ENCODE assay signal across 23 mouse cellular contexts in genomic region chr13:53915456-53915855, GRCm38 (mm10).
A peak's percentile ranks its signal among the peaks of the same experiment; 100 is the strongest.
DNase-seq lines count a peak whose midpoint lies in the region; ATAC-seq and TF ChIP-seq lines count a peak whose summit lies in the region.
"Had no signal": no experiment of that assay in that cellular context is flagged by ENCODE, and none has a peak within 500 bp of the region (broad histone marks: within the 10 kb centered on the region; RNA-seq: fewer than 3 reads in every experiment).

No protein-coding gene starts in this region.

- H3K4me2 ChIP-seq in kidney, embryonic 15.5 days = no peak overlapping the region
- H3K4me2 ChIP-seq: embryonic facial prominence, embryonic 12.5 days; embryonic facial prominence, embryonic 15.5 days; hindbrain, embryonic 12.5 days; hindbrain, embryonic 15.5 days had no signal

- no peak for TF ChIP-seq EP300 in heart, adult 2 months (IDR thresholded peaks at IDR 0.05; ENCODE audit: insufficient read depth, low read depth, low read length)

- no peak for DNase-seq in frontal cortex, postnatal 25 days (ENCODE audit: low spot score in 2 of 2)
- no peak for DNase-seq in heart, adult 2 months
- DNase-seq in heart, postnatal 4 days = no peak
- DNase-seq in kidney, postnatal 10 days = no peak
- DNase-seq: adrenal gland, postnatal 10 days; adrenal gland, postnatal 36 days; cerebellum, adult 11 months; cerebellum, adult 2 months; cerebellum, adult 9-11 months; cerebellum, postnatal 25 days; forebrain, postnatal 0 days; gastrocnemius, postnatal 10 days; gastrocnemius, postnatal 36 days; heart, postnatal 10 days had no signal

- TF ChIP-seq CTCF in heart, adult 2 months (IDR thresholded peaks at IDR 0.05) = no peak

- ATAC-seq in frontal cortex, adult (ENCODE audit: low TSS enrichment) = 0 out of 2 replicates have a peak, but pooled peaks have one; percentile 23
- ATAC-seq in kidney, embryonic 15.5 days (replicated peaks; ENCODE audit: low FRiP score) = no peak
- ATAC-seq: forebrain, embryonic 14.5 days; forebrain, postnatal 0 days; intestine, postnatal 0 days; Patski had no signal

- no peaks in the 10 kb centered on the region for H3K27me3 ChIP-seq in heart, adult 2 months (ENCODE audit: control insufficient read depth, insufficient read depth, low read length)
- no peaks in the 10 kb centered on the region for H3K27me3 ChIP-seq in kidney, embryonic 15.5 days
- H3K27me3 ChIP-seq: embryonic facial prominence, embryonic 12.5 days; embryonic facial prominence, embryonic 15.5 days; hindbrain, embryonic 12.5 days; hindbrain, embryonic 15.5 days had no signal

- no peak overlapping the region for H3K9ac ChIP-seq in heart, adult 2 months (ENCODE audit: low read depth, low read length)
- no peak overlapping the region for H3K9ac ChIP-seq in kidney, embryonic 15.5 days
- H3K9ac ChIP-seq: embryonic facial prominence, embryonic 12.5 days; embryonic facial prominence, embryonic 15.5 days; forebrain, postnatal 0 days; hindbrain, embryonic 12.5 days; hindbrain, embryonic 15.5 days had no signal

- H3K27ac ChIP-seq in heart, adult 2 months = peak overlapping the region; percentile 7; the same call in 1 of the 2 replicates
- 0 out of 2 replicates have a peak overlapping the region, but pooled peaks have one; percentile 37 for H3K27ac ChIP-seq in kidney, embryonic 15.5 days
- H3K27ac ChIP-seq: embryonic facial prominence, embryonic 12.5 days; embryonic facial prominence, embryonic 15.5 days; hindbrain, embryonic 12.5 days; hindbrain, embryonic 15.5 days had no signal

- 61% methylated on average over 8 of the region's 8 CpGs for WGBS in heart, adult 2 months
- 73% methylated on average over 8 of the region's 8 CpGs for WGBS in kidney, embryonic 15.5 days

- no peaks in the 10 kb centered on the region for H3K79me2 ChIP-seq in heart, adult 2 months (replicated peaks; ENCODE audit: control insufficient read depth, insufficient read depth, low read length)

- TF ChIP-seq POLR2A in heart, adult 2 months (IDR thresholded peaks at IDR 0.05; ENCODE audit: insufficient read depth, low read depth, low read length) = no peak

- H3K36me3 ChIP-seq in heart, adult 2 months (ENCODE audit: control insufficient read depth, insufficient read depth, low read length) = no peaks in the 10 kb centered on the region
- H3K36me3 ChIP-seq in kidney, embryonic 15.5 days = no peaks in the 10 kb centered on the region
- H3K36me3 ChIP-seq: embryonic facial prominence, embryonic 12.5 days; embryonic facial prominence, embryonic 15.5 days; hindbrain, embryonic 12.5 days; hindbrain, embryonic 15.5 days had no signal

- H3K4me1 ChIP-seq in heart, adult 2 months (ENCODE audit: control insufficient read depth, insufficient read depth, low read length) = peaks cover 7% of the 10 kb centered on the region
- peaks cover 13% of the 10 kb centered on the region for H3K4me1 ChIP-seq in kidney, embryonic 15.5 days
- H3K4me1 ChIP-seq: embryonic facial prominence, embryonic 12.5 days; embryonic facial prominence, embryonic 15.5 days; hindbrain, embryonic 15.5 days had no signal

- intact Hi-C loops in heart, adult 2 months (cut with DNase I) = no loop called here

- H3K4me3 ChIP-seq in heart, adult 2 months = no peak overlapping the region
- H3K4me3 ChIP-seq in kidney, embryonic 15.5 days (replicated peaks) = no peak overlapping the region
- H3K4me3 ChIP-seq: embryonic facial prominence, embryonic 12.5 days; embryonic facial prominence, embryonic 15.5 days; hindbrain, embryonic 12.5 days; hindbrain, embryonic 15.5 days had no signal

- no peaks in the 10 kb centered on the region for H3K9me3 ChIP-seq in kidney, embryonic 15.5 days (replicated peaks)
- H3K9me3 ChIP-seq: embryonic facial prominence, embryonic 12.5 days; embryonic facial prominence, embryonic 15.5 days; hindbrain, embryonic 12.5 days; hindbrain, embryonic 15.5 days had no signal
